Mouse (Mus musculus) thymus, adult 2 months (tissue): ENCODE data around the gene Trp53.

ENCODE experiments used
- CTCF ChIP-seq: fragments of 200-500 bp; IDR thresholded peaks from 2 replicates; pipeline ENCODE4 v1.5.1; 2012; ENCODE audit warnings: mild to moderate bottlenecking, control low read depth, low read length, moderate library complexity, borderline replicate concordance; ENCODE audit not compliant: control insufficient read depth, poor library complexity, insufficient read depth; ENCODE audit errors: extremely low read depth
- POLR2A ChIP-seq: fragments of 200-500 bp; IDR thresholded peaks from 2 replicates; pipeline ENCODE4 v1.6.1; 2012; ENCODE audit warnings: mild to moderate bottlenecking, low read length, control low read depth, moderate library complexity; ENCODE audit not compliant: control insufficient read depth, poor library complexity, insufficient read depth; ENCODE audit errors: extremely low read depth

GRCm38 (mm10) chr11:69581147-69581688 lies 1.1 kb downstream of the Trp53 start:
- 0 out of 2 replicates have a peak, but pooled peaks have one; percentile 43 for TF ChIP-seq POLR2A
- no peak; the same call in 1 of the 2 replicates for TF ChIP-seq CTCF
